Mouse (Mus musculus) C2C12 (cell line): ENCODE data around the gene Zfand5. TPM values are rescaled to one million over a fixed set of nuclear protein-coding genes. Genes with fewer than 3 reads are reported as not detected.

Experiments
- H3K27me3 ChIP-seq: one replicate; pipeline ENCODE4 v1.6.1; 2011; ENCODE audit not compliant: control insufficient read depth, insufficient read depth, insufficient read length
- H3K36me3 ChIP-seq: one replicate; pipeline ENCODE4 v1.6.1; 2011; ENCODE audit not compliant: control insufficient read depth, insufficient read depth
- H3K4me3 ChIP-seq: one replicate; pipeline ENCODE4 v1.5.1; 2011; ENCODE audit warnings: mild to moderate bottlenecking, control low read depth; ENCODE audit not compliant: poor library complexity, insufficient read depth, severe bottlenecking
- H3K79me2 ChIP-seq: one replicate; pipeline ENCODE4 v1.6.1; 2011; ENCODE audit not compliant: control insufficient read depth, insufficient read depth
- H3K79me3 ChIP-seq: one replicate; pipeline ENCODE4 v1.6.1; 2011; ENCODE audit warnings: low read depth, control low read depth
- H3ac ChIP-seq: one replicate; pipeline ENCODE3; 2011; ENCODE audit warnings: low read depth; ENCODE audit not compliant: control insufficient read depth, insufficient read length
- CEBPB ChIP-seq: IDR thresholded peaks from one replicate; pipeline ENCODE4 v1.6.1; 2011; ENCODE audit warnings: low read depth, mild to moderate bottlenecking, control low read depth, moderate library complexity
- CTCF ChIP-seq: IDR thresholded peaks from one replicate; pipeline ENCODE4 v1.5.1; 2011; ENCODE audit not compliant: control insufficient read depth, insufficient read depth, insufficient read length
- FOSL1 ChIP-seq: IDR thresholded peaks from one replicate; pipeline ENCODE4 v1.8.0; 2011; ENCODE audit warnings: mild to moderate bottlenecking, low read length; ENCODE audit not compliant: poor library complexity, insufficient read depth, severe bottlenecking
- MAX ChIP-seq: IDR thresholded peaks from one replicate; pipeline ENCODE4 v1.6.1; 2011; ENCODE audit warnings: mild to moderate bottlenecking, control low read depth
- MYOD1 ChIP-seq: IDR thresholded peaks from one replicate; pipeline ENCODE4 v1.6.1; 2011; ENCODE audit warnings: low read depth; ENCODE audit not compliant: control insufficient read depth, insufficient read length
- MYOG ChIP-seq: IDR thresholded peaks from one replicate; pipeline ENCODE4 v1.6.1; 2011; ENCODE audit not compliant: control insufficient read depth, insufficient read length; ENCODE audit errors: extremely low read depth
- USF1 ChIP-seq: IDR thresholded peaks from one replicate; pipeline ENCODE4 v1.6.1; 2011; ENCODE audit warnings: low read depth, mild to moderate bottlenecking, control low read depth, moderate library complexity
- polyA plus RNA-seq: library from polyadenylated mRNA; unstranded; fragments of >200 nt; fragmentation: generic; extraction: Trizol; gene quantifications from one replicate; pipeline ENCODE4 v1.2.1, GENCODE M21; 2012; ENCODE audit warnings: missing spikeins

Gene Zfand5
- polyA plus RNA-seq, 1 experiment, result 22.7 TPM

GRCm38 (mm10) chr19:21315701-21316100 is 43.6 kb downstream of the Zfand5 start:
- Histone ChIP-seq H3ac (no peak overlapping the region), H3K36me3 (no peaks in the 10 kb centered on the region), H3K79me3 (no peaks in the 10 kb centered on the region), H3K79me2 (no peaks in the 10 kb centered on the region), H3K4me3 (no peak overlapping the region), H3K27me3 (no peaks in the 10 kb centered on the region)
- TF ChIP-seq CTCF (no peak), MYOG (no peak), USF1 (no peak), MAX (no peak), CEBPB (no peak), FOSL1 (no peak), MYOD1 (no peak)

- Histone ChIP-seq H3K79me2 (no peaks in the 10 kb centered on the region), H3K4me3 (no peak overlapping the region), H3K36me3 (no peaks in the 10 kb centered on the region), H3ac (no peak overlapping the region), H3K27me3 (no peaks in the 10 kb centered on the region), H3K79me3 (no peaks in the 10 kb centered on the region)
- no peak for TF ChIP-seq CEBPB
- no peak for TF ChIP-seq MYOD1
- TF ChIP-seq CTCF, result no peak
- no peak for TF ChIP-seq MYOG
- TF ChIP-seq FOSL1, result no peak
- TF ChIP-seq MAX, result no peak
- no peak for TF ChIP-seq USF1
Observed at GRCm38 (mm10) chr19:21319618-21320017, 47.5 kb downstream of the Zfand5 start.

- H3K79me3 ChIP-seq, result no peaks in the 10 kb centered on the region
- H3K27me3 ChIP-seq, result no peaks in the 10 kb centered on the region
- H3ac ChIP-seq, result no peak overlapping the region
- TF ChIP-seq MYOG (no peak), CTCF (no peak), FOSL1 (no peak), MAX (no peak), USF1 (no peak), CEBPB (no peak), MYOD1 (no peak)
- H3K36me3 ChIP-seq, result no peaks in the 10 kb centered on the region
- no peak overlapping the region for H3K4me3 ChIP-seq
- H3K79me2 ChIP-seq, result no peaks in the 10 kb centered on the region
Observed at GRCm38 (mm10) chr19:21325333-21325732, 53.3 kb downstream of the Zfand5 start.

GRCm38 (mm10) chr19:21328951-21329350 is 56.9 kb downstream of the Zfand5 start:
- TF ChIP-seq CEBPB (no peak), MAX (no peak), MYOG (no peak), USF1 (no peak)
- H3K36me3 ChIP-seq, result no peaks in the 10 kb centered on the region
- H3ac ChIP-seq, result no peak overlapping the region
- no peaks in the 10 kb centered on the region for H3K79me3 ChIP-seq
- no peak overlapping the region for H3K4me3 ChIP-seq
- H3K27me3 ChIP-seq, result no peaks in the 10 kb centered on the region
- H3K79me2 ChIP-seq, result no peaks in the 10 kb centered on the region

- no peaks in the 10 kb centered on the region for H3K79me2 ChIP-seq
- no peaks in the 10 kb centered on the region for H3K79me3 ChIP-seq
- TF ChIP-seq USF1 (no peak), FOSL1 (no peak), MYOD1 (no peak), CTCF (no peak), MYOG (no peak), MAX (no peak), CEBPB (no peak)
- no peaks in the 10 kb centered on the region for H3K36me3 ChIP-seq
- no peak overlapping the region for H3ac ChIP-seq
- H3K4me3 ChIP-seq, result no peak overlapping the region
- H3K27me3 ChIP-seq, result no peaks in the 10 kb centered on the region
Observed at GRCm38 (mm10) chr19:21329770-21330169, 57.7 kb downstream of the Zfand5 start.

- Histone ChIP-seq H3K36me3 (no peaks in the 10 kb centered on the region), H3K4me3 (no peak overlapping the region), H3K27me3 (no peaks in the 10 kb centered on the region), H3K79me2 (no peaks in the 10 kb centered on the region), H3K79me3 (no peaks in the 10 kb centered on the region), H3ac (no peak overlapping the region)
- TF ChIP-seq MYOG, result no peak
Observed at GRCm38 (mm10) chr19:21330305-21331115, 58.4 kb downstream of the Zfand5 start.
